Mouse (Mus musculus): ENCODE results near the gene Slc47a2. TPM values are rescaled to one million over a fixed set of nuclear protein-coding genes. Genes with fewer than 3 reads are reported as not detected.

Gene Slc47a2
- polyA plus RNA-seq, 1 experiment from 2014 or later, result not detected

- Histone ChIP-seq H3K27ac (replicated peaks; ENCODE audit: low read depth, low read length) (no peak overlapping the region), H3K4me3 (ENCODE audit: low read depth, low read length) (no peak overlapping the region), H3K9ac (ENCODE audit: low read length) (no peak overlapping the region), H3K4me2 (ENCODE audit: low read depth, severe bottlenecking) (no peak overlapping the region), H3K36me3 (ENCODE audit: control insufficient read depth, insufficient read depth, low read length) (no peaks in the 10 kb centered on the region), H3K27me3 (ENCODE audit: control insufficient read depth, insufficient read depth, low read length) (no peaks in the 10 kb centered on the region), H3K4me1 (ENCODE audit: control insufficient read depth, insufficient read depth, low read length) (no peaks in the 10 kb centered on the region), H3K9me3 (ENCODE audit: control insufficient read depth, low read length) (no peaks in the 10 kb centered on the region)
- WGBS, result 93% methylated on average over 2 of the region's 2 CpGs
- ATAC-seq (ENCODE audit: insufficient number of reproducible peaks, low FRiP score, low TSS enrichment, low read depth), result no peak
- DNase-seq (ENCODE audit: low spot score), result no peak
Observed at GRCm38 (mm10) chr11:61368668-61369067, 26.0 kb upstream of the Slc47a2 start.

GRCm38 (mm10) chr11:61366517-61367273 is 24.0 kb upstream of the Slc47a2 start:
- no peak overlapping the region for H3K9ac ChIP-seq (ENCODE audit: low read length)
- H3K4me3 ChIP-seq (ENCODE audit: low read depth, low read length), result no peak overlapping the region
- H3K36me3 ChIP-seq (ENCODE audit: control insufficient read depth, insufficient read depth, low read length), result no peaks in the 10 kb centered on the region
- no peaks in the 10 kb centered on the region for H3K9me3 ChIP-seq (ENCODE audit: control insufficient read depth, low read length)
- WGBS, result 82% methylated on average over 9 of the region's 9 CpGs
- no peak overlapping the region for H3K27ac ChIP-seq (replicated peaks; ENCODE audit: low read depth, low read length)
- H3K4me2 ChIP-seq (ENCODE audit: low read depth, severe bottlenecking), result no peak overlapping the region
- DNase-seq (ENCODE audit: low spot score) (no peak), ATAC-seq (ENCODE audit: insufficient number of reproducible peaks, low FRiP score, low TSS enrichment, low read depth) (no peak)
- no peaks in the 10 kb centered on the region for H3K27me3 ChIP-seq (ENCODE audit: control insufficient read depth, insufficient read depth, low read length)
- no peaks in the 10 kb centered on the region for H3K4me1 ChIP-seq (ENCODE audit: control insufficient read depth, insufficient read depth, low read length)

- H3K27ac ChIP-seq (replicated peaks; ENCODE audit: low read depth, low read length), result no peak overlapping the region
- no peak overlapping the region for H3K4me3 ChIP-seq (ENCODE audit: low read depth, low read length)
- WGBS, result 66% methylated on average over 3 of the region's 3 CpGs
- no peak overlapping the region for H3K9ac ChIP-seq (ENCODE audit: low read length)
- ATAC-seq (ENCODE audit: insufficient number of reproducible peaks, low FRiP score, low TSS enrichment, low read depth) (no peak), DNase-seq (ENCODE audit: low spot score) (no peak)
- H3K9me3 ChIP-seq (ENCODE audit: control insufficient read depth, low read length), result no peaks in the 10 kb centered on the region
- H3K27me3 ChIP-seq (ENCODE audit: control insufficient read depth, insufficient read depth, low read length), result no peaks in the 10 kb centered on the region
- H3K4me1 ChIP-seq (ENCODE audit: control insufficient read depth, insufficient read depth, low read length), result no peaks in the 10 kb centered on the region
- H3K4me2 ChIP-seq (ENCODE audit: low read depth, severe bottlenecking), result no peak overlapping the region
- H3K36me3 ChIP-seq (ENCODE audit: control insufficient read depth, insufficient read depth, low read length), result no peaks in the 10 kb centered on the region
Observed at GRCm38 (mm10) chr11:61365938-61366337, 23.3 kb upstream of the Slc47a2 start.

- Histone ChIP-seq H3K4me1 (ENCODE audit: control insufficient read depth, insufficient read depth, low read length) (no peaks in the 10 kb centered on the region), H3K4me3 (ENCODE audit: low read depth, low read length) (no peak overlapping the region), H3K36me3 (ENCODE audit: control insufficient read depth, insufficient read depth, low read length) (no peaks in the 10 kb centered on the region), H3K27ac (replicated peaks; ENCODE audit: low read depth, low read length) (no peak overlapping the region), H3K4me2 (ENCODE audit: low read depth, severe bottlenecking) (no peak overlapping the region), H3K27me3 (ENCODE audit: control insufficient read depth, insufficient read depth, low read length) (no peaks in the 10 kb centered on the region), H3K9ac (ENCODE audit: low read length) (no peak overlapping the region), H3K9me3 (ENCODE audit: control insufficient read depth, low read length) (no peaks in the 10 kb centered on the region)
- no peak for ATAC-seq (ENCODE audit: insufficient number of reproducible peaks, low FRiP score, low TSS enrichment, low read depth)
- no peak for DNase-seq (ENCODE audit: low spot score)
- 79% methylated on average over 6 of the region's 6 CpGs for WGBS
Observed at GRCm38 (mm10) chr11:61364096-61364495, 21.4 kb upstream of the Slc47a2 start.

- Histone ChIP-seq H3K4me3 (ENCODE audit: low read depth, low read length) (no peak overlapping the region), H3K4me2 (ENCODE audit: low read depth, severe bottlenecking) (no peak overlapping the region), H3K9ac (ENCODE audit: low read length) (no peak overlapping the region), H3K27me3 (ENCODE audit: control insufficient read depth, insufficient read depth, low read length) (no peaks in the 10 kb centered on the region), H3K4me1 (ENCODE audit: control insufficient read depth, insufficient read depth, low read length) (no peaks in the 10 kb centered on the region), H3K27ac (replicated peaks; ENCODE audit: low read depth, low read length) (no peak overlapping the region), H3K36me3 (ENCODE audit: control insufficient read depth, insufficient read depth, low read length) (no peaks in the 10 kb centered on the region), H3K9me3 (ENCODE audit: control insufficient read depth, low read length) (no peaks in the 10 kb centered on the region)
- no peak for ATAC-seq (ENCODE audit: insufficient number of reproducible peaks, low FRiP score, low TSS enrichment, low read depth)
- WGBS, result 93% methylated on average over 11 of the region's 11 CpGs
- DNase-seq (ENCODE audit: low spot score), result no peak
Observed at GRCm38 (mm10) chr11:61361515-61362190, 19.0 kb upstream of the Slc47a2 start.

- Histone ChIP-seq H3K9me3 (ENCODE audit: control insufficient read depth, low read length) (no peaks in the 10 kb centered on the region), H3K27me3 (ENCODE audit: control insufficient read depth, insufficient read depth, low read length) (no peaks in the 10 kb centered on the region), H3K4me1 (ENCODE audit: control insufficient read depth, insufficient read depth, low read length) (no peaks in the 10 kb centered on the region), H3K4me3 (ENCODE audit: low read depth, low read length) (no peak overlapping the region), H3K36me3 (ENCODE audit: control insufficient read depth, insufficient read depth, low read length) (no peaks in the 10 kb centered on the region), H3K4me2 (ENCODE audit: low read depth, severe bottlenecking) (no peak overlapping the region), H3K27ac (replicated peaks; ENCODE audit: low read depth, low read length) (no peak overlapping the region), H3K9ac (ENCODE audit: low read length) (no peak overlapping the region)
- ATAC-seq (ENCODE audit: insufficient number of reproducible peaks, low FRiP score, low TSS enrichment, low read depth) (no peak), DNase-seq (ENCODE audit: low spot score) (no peak)
- 78% methylated on average over 9 of the region's 9 CpGs for WGBS
Observed at GRCm38 (mm10) chr11:61356600-61356999, 13.9 kb upstream of the Slc47a2 start.

- Histone ChIP-seq H3K4me3 (ENCODE audit: low read depth, low read length) (no peak overlapping the region), H3K9me3 (ENCODE audit: control insufficient read depth, low read length) (no peaks in the 10 kb centered on the region), H3K9ac (ENCODE audit: low read length) (no peak overlapping the region), H3K27me3 (ENCODE audit: control insufficient read depth, insufficient read depth, low read length) (no peaks in the 10 kb centered on the region), H3K4me1 (ENCODE audit: control insufficient read depth, insufficient read depth, low read length) (no peaks in the 10 kb centered on the region), H3K4me2 (ENCODE audit: low read depth, severe bottlenecking) (no peak overlapping the region), H3K27ac (replicated peaks; ENCODE audit: low read depth, low read length) (no peak overlapping the region), H3K36me3 (ENCODE audit: control insufficient read depth, insufficient read depth, low read length) (no peaks in the 10 kb centered on the region)
- DNase-seq (ENCODE audit: low spot score) (no peak), ATAC-seq (ENCODE audit: insufficient number of reproducible peaks, low FRiP score, low TSS enrichment, low read depth) (no peak)
- WGBS, result 80% methylated on average over 6 of the region's 6 CpGs
Observed at GRCm38 (mm10) chr11:61356111-61356510, 13.5 kb upstream of the Slc47a2 start.

- no peaks in the 10 kb centered on the region for H3K36me3 ChIP-seq (ENCODE audit: control insufficient read depth, insufficient read depth, low read length)
- DNase-seq (ENCODE audit: low spot score) (no peak), ATAC-seq (ENCODE audit: insufficient number of reproducible peaks, low FRiP score, low TSS enrichment, low read depth) (no peak)
- no peaks in the 10 kb centered on the region for H3K9me3 ChIP-seq (ENCODE audit: control insufficient read depth, low read length)
- no peaks in the 10 kb centered on the region for H3K27me3 ChIP-seq (ENCODE audit: control insufficient read depth, insufficient read depth, low read length)
- no peak overlapping the region for H3K9ac ChIP-seq (ENCODE audit: low read length)
- H3K4me3 ChIP-seq (ENCODE audit: low read depth, low read length), result no peak overlapping the region
- 86% methylated on average over 5 of the region's 5 CpGs for WGBS
- no peak overlapping the region for H3K27ac ChIP-seq (replicated peaks; ENCODE audit: low read depth, low read length)
- H3K4me1 ChIP-seq (ENCODE audit: control insufficient read depth, insufficient read depth, low read length), result no peaks in the 10 kb centered on the region
- H3K4me2 ChIP-seq (ENCODE audit: low read depth, severe bottlenecking), result no peak overlapping the region
Observed at GRCm38 (mm10) chr11:61355351-61355750, 12.7 kb upstream of the Slc47a2 start.

Measured in limb, embryonic 11.5 days (tissue).